Mouse (Mus musculus): Measurements from ENCODE around the gene S1pr3.
A peak's percentile ranks its signal among the peaks of the same experiment; 100 is the strongest.

The S1pr3 gene

GRCm38 (mm10) chr13:51405731-51406320 lies 2.6 kb upstream of the S1pr3 start:
- no peak for DNase-seq (ENCODE audit: low spot score in 2 of 2)

GRCm38 (mm10) chr13:51407541-51408217 lies 760 bp upstream of the S1pr3 start:
- DNase-seq (ENCODE audit: low spot score in 2 of 2): no peak

- DNase-seq (ENCODE audit: low spot score in 2 of 2): no peak
Observed at GRCm38 (mm10) chr13:51409936-51410481, 1.6 kb downstream of the S1pr3 start.

GRCm38 (mm10) chr13:51411243-51411642 lies 2.8 kb downstream of the S1pr3 start:
- no peak for DNase-seq (ENCODE audit: low spot score in 2 of 2)

GRCm38 (mm10) chr13:51411696-51412430 lies 3.4 kb downstream of the S1pr3 start:
- no peak for DNase-seq (ENCODE audit: low spot score in 2 of 2)

GRCm38 (mm10) chr13:51413461-51413860 lies 5.0 kb downstream of the S1pr3 start:
- DNase-seq (ENCODE audit: low spot score in 2 of 2): peak; percentile 41 to 54

GRCm38 (mm10) chr13:51416727-51417126 lies 8.3 kb downstream of the S1pr3 start:
- DNase-seq (ENCODE audit: low spot score in 2 of 2): no peak

- DNase-seq (ENCODE audit: low spot score in 2 of 2): no peak
Observed at GRCm38 (mm10) chr13:51417796-51418195, 9.4 kb downstream of the S1pr3 start.

- DNase-seq (ENCODE audit: low spot score in 2 of 2): peak; percentile 71 to 80
Observed at GRCm38 (mm10) chr13:51418268-51418941, 10.0 kb downstream of the S1pr3 start.

GRCm38 (mm10) chr13:51418942-51419451 lies 10.6 kb downstream of the S1pr3 start:
- no peak for DNase-seq (ENCODE audit: low spot score in 2 of 2)

- DNase-seq (ENCODE audit: low spot score in 2 of 2): no peak
Observed at GRCm38 (mm10) chr13:51419501-51419900, 11.1 kb downstream of the S1pr3 start.

- DNase-seq (ENCODE audit: low spot score in 2 of 2): no peak
Observed at GRCm38 (mm10) chr13:51420861-51421260, 12.4 kb downstream of the S1pr3 start.

- no peak for DNase-seq (ENCODE audit: low spot score in 2 of 2)
Observed at GRCm38 (mm10) chr13:51423647-51424046, 15.2 kb downstream of the S1pr3 start.

- no peak for DNase-seq (ENCODE audit: low spot score in 2 of 2)
Observed at GRCm38 (mm10) chr13:51424647-51425046, 16.2 kb downstream of the S1pr3 start.

GRCm38 (mm10) chr13:51425662-51426443 lies 17.4 kb downstream of the S1pr3 start:
- DNase-seq (ENCODE audit: low spot score in 2 of 2): no peak

GRCm38 (mm10) chr13:51433371-51433770 lies 24.9 kb downstream of the S1pr3 start:
- DNase-seq (ENCODE audit: low spot score in 2 of 2): no peak

- DNase-seq (ENCODE audit: low spot score in 2 of 2): no peak
Observed at GRCm38 (mm10) chr13:51434460-51434859, 26.0 kb downstream of the S1pr3 start.

GRCm38 (mm10) chr13:51435146-51435545 lies 26.7 kb downstream of the S1pr3 start:
- DNase-seq (ENCODE audit: low spot score in 2 of 2): no peak

GRCm38 (mm10) chr13:51437105-51438085 lies 29.0 kb downstream of the S1pr3 start:
- DNase-seq (ENCODE audit: low spot score in 2 of 2): no peak

- no peak for DNase-seq (ENCODE audit: low spot score in 2 of 2)
Observed at GRCm38 (mm10) chr13:51442922-51443321, 34.5 kb downstream of the S1pr3 start.

Measured in spleen, postnatal 36 days (tissue).